Mouse (Mus musculus) midbrain, postnatal 0 days (tissue): ENCODE data around the gene Farp1. TPM values are rescaled to one million over a fixed set of nuclear protein-coding genes. Genes with fewer than 3 reads are reported as not detected.

Experiments used
- ATAC-seq: fragments of 200-750 bp; cut with Nextera tagmentation; 2 replicates; pipeline ENCODE4 v1.8.0; 2017; ENCODE audit warnings: moderate number of reproducible peaks, mild to moderate bottlenecking, moderate TSS enrichment, moderate library complexity; ENCODE audit not compliant: low FRiP score
- DNase-seq: peaks from one replicate; pipeline ENCODE4 v3.0.0-alpha.2; 2015; ENCODE audit warnings: low spot score
- H3K27ac ChIP-seq: fragments of 300-500 bp; sonication (generic); 2 replicates; pipeline ENCODE4 v1.5.1; 2014; ENCODE audit warnings: low read depth, mild to moderate bottlenecking, low read length, mixed read lengths
- H3K27me3 ChIP-seq: fragments of 300-500 bp; sonication (generic); 2 replicates; pipeline ENCODE4 v1.6.1; 2014; ENCODE audit warnings: low read length, control low read depth, mixed read lengths; ENCODE audit not compliant: insufficient read depth
- H3K36me3 ChIP-seq: fragments of 300-500 bp; sonication (generic); 2 replicates; pipeline ENCODE4 v1.6.1; 2014; ENCODE audit warnings: low read length, control low read depth, mixed read lengths; ENCODE audit not compliant: insufficient read depth
- H3K4me1 ChIP-seq: fragments of 300-500 bp; sonication (generic); 2 replicates; pipeline ENCODE4 v1.6.1; 2014; ENCODE audit warnings: mild to moderate bottlenecking, control low read depth, antibody characterized with exemption, low read length, mixed read lengths; ENCODE audit not compliant: insufficient read depth
- H3K4me2 ChIP-seq: fragments of 300-500 bp; sonication (generic); 2 replicates; pipeline ENCODE4 v1.6.1; 2014; ENCODE audit warnings: low read depth, mild to moderate bottlenecking, low read length, mixed read lengths; ENCODE audit not compliant: poor library complexity, severe bottlenecking
- H3K4me3 ChIP-seq: fragments of 300-500 bp; sonication (generic); 2 replicates; pipeline ENCODE4 v1.5.1; 2014; ENCODE audit warnings: low read depth, mild to moderate bottlenecking, low read length, moderate library complexity
- H3K9ac ChIP-seq: fragments of 300-500 bp; sonication (generic); replicated peaks from 2 replicates; pipeline ENCODE4 v1.6.1; 2014; ENCODE audit warnings: mild to moderate bottlenecking, low read length, moderate library complexity, mixed read lengths; ENCODE audit not compliant: poor library complexity, severe bottlenecking
- H3K9me3 ChIP-seq: fragments of 300-500 bp; sonication (generic); 2 replicates; pipeline ENCODE4 v1.6.1; 2016; ENCODE audit warnings: low read length, control low read depth
- CTCF ChIP-seq: IDR thresholded peaks from 2 replicates; pipeline ENCODE4 v1.5.1; 2016; ENCODE audit warnings: antibody characterized with exemption, mild to moderate bottlenecking
- WGBS: fragments of 180-500 bp; shearing (Covaris S2); extraction: QIAGEN DNeasy Blood & Tissue Kit; methylation state at CpG from one replicate; pipeline ENCODE4 v1.1.7; 2014; 5-methylcytosine and 5-hydroxymethylcytosine counted together
- polyA plus RNA-seq: library from polyadenylated mRNA; unstranded; fragments of >200 nt; fragmentation: Nextera tagmentation; extraction: Ambion mirVana; gene quantifications from 2 replicates; pipeline ENCODE4 v1.2.1, GENCODE M21; 2015
- total RNA-seq: library from RNA; depleted of rRNA; stranded (reverse); fragments of >200 nt; gene quantifications from 2 replicates; pipeline ENCODE4 v1.2.3, GENCODE M21; 2014

The Farp1 gene
- total and polyA plus RNA-seq, 2 experiments from 2014 or later: 41.8 to 113 TPM

DNA sequence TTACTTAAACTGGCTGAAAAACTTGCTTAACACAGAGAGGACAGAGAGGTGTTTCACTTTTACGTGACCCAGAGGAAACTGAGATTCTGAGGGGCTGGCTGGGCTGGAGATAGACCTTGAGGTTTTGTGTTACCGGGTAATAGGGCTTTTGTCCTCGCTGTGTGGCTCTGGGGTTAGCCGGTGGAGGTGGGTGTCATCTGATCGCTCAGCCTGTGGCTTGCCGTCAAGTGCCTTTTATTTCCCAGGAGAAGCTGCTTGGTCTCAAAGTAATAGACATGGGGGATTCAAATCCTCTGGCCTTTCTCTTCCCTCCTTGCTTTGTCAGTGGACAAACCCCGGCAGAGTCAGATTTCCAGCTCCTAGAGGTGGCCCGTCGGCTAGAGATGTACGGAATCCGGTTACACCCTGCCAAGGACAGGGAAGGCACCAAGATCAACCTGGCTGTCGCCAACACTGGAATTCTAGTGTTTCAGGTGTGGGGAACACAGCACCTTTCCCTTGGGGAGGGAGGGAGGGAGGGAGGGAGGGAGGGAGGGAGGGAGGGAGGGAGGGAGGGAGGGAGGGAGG, 199.8 kb downstream of the Farp1 start:
- ATAC-seq (no peak), DNase-seq (no peak)
- Histone ChIP-seq H3K4me1 (no peaks in the 10 kb centered on the region), H3K36me3 (peaks cover 32% of the 10 kb centered on the region), H3K4me3 (no peak overlapping the region), H3K27ac (no peak overlapping the region), H3K9me3 (no peaks in the 10 kb centered on the region), H3K9ac (no peak overlapping the region), H3K4me2 (no peak overlapping the region), H3K27me3 (no peaks in the 10 kb centered on the region)
- TF ChIP-seq CTCF: no peak
- 30% methylated on average over 12 of the region's 12 CpGs for WGBS

DNA sequence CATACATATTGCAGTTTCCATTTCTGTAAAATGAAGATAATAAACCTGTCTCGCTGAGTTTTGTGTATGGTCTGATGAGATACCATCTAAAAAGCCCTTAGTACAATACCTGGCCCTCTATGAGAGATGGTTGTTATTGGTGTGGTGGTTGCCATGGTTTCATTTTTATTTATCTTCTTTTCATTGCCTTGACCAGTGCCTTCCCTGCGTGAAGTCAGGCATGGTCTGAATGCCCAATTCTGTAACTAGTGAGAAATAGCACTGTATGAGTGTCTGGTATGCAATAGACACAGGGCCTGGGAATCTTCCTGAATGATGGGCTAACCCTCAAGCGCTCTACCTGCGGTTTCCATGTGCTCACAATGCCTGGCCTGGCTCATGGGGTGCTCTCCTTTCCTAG, 201.7 kb downstream of the Farp1 start:
- ATAC-seq: 0 out of 2 replicates have a peak, but pooled peaks have one; percentile 20
- H3K9me3 ChIP-seq: no peaks in the 10 kb centered on the region
- no peak for TF ChIP-seq CTCF
- H3K27me3 ChIP-seq: no peaks in the 10 kb centered on the region
- H3K4me2 ChIP-seq: no peak overlapping the region
- no peak overlapping the region for H3K4me3 ChIP-seq
- no peak for DNase-seq
- 65% methylated on average over 4 of the region's 4 CpGs for WGBS
- peaks cover 34% of the 10 kb centered on the region for H3K36me3 ChIP-seq
- no peaks in the 10 kb centered on the region for H3K4me1 ChIP-seq
- H3K9ac ChIP-seq: no peak overlapping the region
- 0 out of 2 replicates have a peak overlapping the region, but pooled peaks have one; percentile 1 for H3K27ac ChIP-seq

DNA sequence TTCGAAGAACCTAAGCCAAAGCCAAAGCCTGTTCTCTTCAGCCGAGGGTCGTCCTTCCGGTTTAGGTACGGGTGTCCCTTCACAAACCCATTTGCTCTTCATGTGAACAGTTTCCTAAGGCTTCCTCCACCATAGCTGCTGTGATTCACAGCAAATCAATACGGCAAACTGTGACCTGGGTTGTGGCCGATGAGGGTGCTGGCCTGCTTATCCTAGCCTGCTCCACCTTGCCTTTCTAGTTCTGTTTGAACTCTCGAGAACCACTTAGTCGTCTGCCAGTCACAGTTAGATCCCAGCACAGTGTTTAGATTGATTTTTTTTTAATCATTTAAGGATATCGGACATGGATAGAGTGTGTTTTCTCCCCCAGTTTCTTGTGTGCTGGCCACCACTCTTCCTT, 203.7 kb downstream of the Farp1 start:
- Histone ChIP-seq H3K9me3 (no peaks in the 10 kb centered on the region), H3K36me3 (peaks cover 37% of the 10 kb centered on the region), H3K4me2 (no peak overlapping the region), H3K4me1 (no peaks in the 10 kb centered on the region), H3K4me3 (no peak overlapping the region), H3K27ac (no peak overlapping the region), H3K9ac (no peak overlapping the region), H3K27me3 (no peaks in the 10 kb centered on the region)
- WGBS: 94% methylated on average over 10 of the region's 10 CpGs
- no peak for ATAC-seq
- DNase-seq: no peak
- TF ChIP-seq CTCF: no peak

DNA sequence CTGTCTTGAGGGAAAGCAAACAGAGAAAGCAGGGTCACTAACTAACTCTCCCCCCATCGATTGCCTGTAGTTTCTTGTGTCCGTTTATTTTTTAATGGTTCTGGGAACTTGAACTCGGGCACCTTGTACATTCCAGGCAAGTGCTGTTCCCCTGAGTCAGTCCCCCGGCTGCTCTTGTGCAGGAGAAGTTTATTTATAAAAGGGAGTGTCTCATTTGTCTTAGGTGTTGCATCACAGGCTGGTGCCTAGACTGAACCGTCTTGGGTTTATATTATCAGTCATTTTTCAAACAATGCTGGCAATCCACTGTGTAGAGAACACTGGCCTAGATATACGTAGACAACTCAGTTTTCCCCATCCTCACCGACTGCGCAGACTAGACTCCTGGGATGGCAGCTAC, 204.4 kb downstream of the Farp1 start:
- Histone ChIP-seq H3K4me1 (no peaks in the 10 kb centered on the region), H3K27me3 (no peaks in the 10 kb centered on the region), H3K9me3 (no peaks in the 10 kb centered on the region), H3K4me3 (no peak overlapping the region), H3K36me3 (peaks cover 38% of the 10 kb centered on the region), H3K9ac (no peak overlapping the region), H3K4me2 (no peak overlapping the region), H3K27ac (no peak overlapping the region)
- ATAC-seq (no peak), DNase-seq (no peak)
- TF ChIP-seq CTCF: no peak
- 89% methylated on average over 8 of the region's 8 CpGs for WGBS

DNA sequence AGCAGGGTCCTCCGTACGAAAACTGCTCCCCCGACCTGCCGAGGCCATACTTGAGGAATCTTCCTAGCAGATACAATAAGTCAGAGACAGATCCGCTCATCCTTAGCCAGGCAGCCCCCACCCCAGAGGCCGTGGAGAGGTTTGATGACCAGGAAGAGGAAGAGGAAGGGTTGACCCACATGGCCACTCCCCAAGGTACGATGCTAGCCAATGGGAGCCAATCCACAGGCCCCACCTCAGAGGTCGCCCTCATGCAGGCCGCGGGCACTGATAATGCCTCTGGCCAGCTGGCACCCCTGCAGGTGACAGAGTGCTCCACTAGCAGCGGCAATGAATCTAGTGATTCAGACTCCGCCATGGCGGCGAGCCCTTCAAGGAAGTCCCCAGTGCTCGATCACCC, 209.1 kb downstream of the Farp1 start:
- Histone ChIP-seq H3K9ac (no peak overlapping the region), H3K36me3 (peaks cover 41% of the 10 kb centered on the region), H3K4me3 (no peak overlapping the region), H3K27me3 (no peaks in the 10 kb centered on the region), H3K4me1 (no peaks in the 10 kb centered on the region), H3K27ac (no peak overlapping the region), H3K4me2 (no peak overlapping the region), H3K9me3 (no peaks in the 10 kb centered on the region)
- WGBS: 98% methylated on average over 15 of the region's 15 CpGs
- no peak for TF ChIP-seq CTCF
- ATAC-seq (no peak), DNase-seq (no peak)

DNA sequence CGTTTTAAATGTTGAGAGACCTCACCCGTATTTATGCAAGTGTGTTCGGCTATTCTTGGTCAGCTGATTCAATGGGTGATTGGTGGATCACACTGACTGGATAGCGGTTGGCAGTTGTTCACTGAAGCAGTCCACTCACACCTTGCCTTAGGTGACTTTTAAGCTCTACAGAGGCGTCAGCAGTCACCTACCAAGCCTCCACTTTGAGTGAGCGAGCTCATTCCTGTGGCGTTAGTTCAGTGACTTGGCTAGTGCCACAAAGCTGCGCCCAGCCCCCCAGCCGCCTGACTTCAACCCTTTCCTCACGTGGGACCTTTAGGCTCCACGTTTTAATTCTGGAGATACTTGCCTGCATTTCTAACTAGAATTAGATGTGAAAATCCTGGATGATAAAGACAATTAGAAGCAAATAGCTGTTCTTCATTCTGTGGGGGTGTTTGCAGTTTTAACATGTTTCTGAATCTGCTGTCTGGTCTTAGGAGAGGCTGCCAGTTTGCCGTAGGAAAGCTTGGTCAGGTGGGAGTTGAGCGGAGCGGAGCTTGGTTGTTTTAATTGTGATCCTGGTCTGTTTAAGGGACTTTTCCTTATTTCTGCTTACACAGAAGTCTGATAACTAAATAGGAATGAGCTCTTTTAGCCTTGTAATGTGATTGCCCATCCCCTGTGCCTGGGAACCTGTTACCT, 211.2 kb downstream of the Farp1 start:
- no peak overlapping the region for H3K27ac ChIP-seq
- ATAC-seq (no peak), DNase-seq (no peak)
- no peak overlapping the region for H3K4me3 ChIP-seq
- H3K4me1 ChIP-seq: no peaks in the 10 kb centered on the region
- H3K36me3 ChIP-seq: peaks cover 33% of the 10 kb centered on the region
- no peak overlapping the region for H3K4me2 ChIP-seq
- no peak for TF ChIP-seq CTCF
- no peaks in the 10 kb centered on the region for H3K27me3 ChIP-seq
- no peak overlapping the region for H3K9ac ChIP-seq
- 81% methylated on average over 14 of the region's 14 CpGs for WGBS
- no peaks in the 10 kb centered on the region for H3K9me3 ChIP-seq
